In the genomic region with DNA sequence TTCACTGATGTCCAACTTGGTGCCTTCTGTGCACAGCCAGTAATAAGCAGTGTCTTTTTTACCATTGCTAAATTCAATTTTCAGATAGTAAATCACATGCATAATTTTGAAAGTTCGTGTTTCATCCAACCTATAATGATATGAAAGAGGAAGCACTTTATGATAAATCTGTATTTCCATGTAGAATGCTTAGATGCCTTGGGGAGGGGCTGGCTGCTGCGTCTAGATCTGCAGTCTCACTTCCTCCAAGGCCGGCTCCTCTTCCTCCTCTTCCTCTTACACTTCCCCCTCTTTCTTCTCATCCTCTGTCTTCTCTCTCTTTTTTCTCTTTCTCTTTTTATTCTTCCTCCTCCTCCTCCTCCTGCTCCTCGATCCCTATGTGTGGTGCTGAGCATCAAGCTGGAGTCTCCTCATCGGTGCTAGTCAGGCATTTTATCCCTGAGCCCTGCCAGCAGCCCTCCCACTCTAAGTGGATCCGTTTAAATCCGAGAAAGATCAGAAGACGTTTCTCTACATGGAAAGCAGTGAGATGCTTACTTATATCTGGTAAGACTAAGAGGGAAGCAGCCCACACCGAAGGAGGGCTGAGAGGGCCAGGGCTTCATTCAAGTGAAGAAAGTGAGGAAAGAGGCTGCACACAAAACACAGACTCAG, we compare ENCODE assay signal across 31 mouse cellular contexts. TPM values are rescaled to one million over a fixed set of nuclear protein-coding genes. Genes with fewer than 3 reads are reported as not detected.
DNase-seq lines count a peak whose midpoint lies in the region; ATAC-seq and TF ChIP-seq lines count a peak whose summit lies in the region.
"Had no signal": no experiment of that assay in that cellular context is flagged by ENCODE, and none has a peak within 500 bp of the region (broad histone marks: within the 10 kb centered on the region; RNA-seq: fewer than 3 reads in every experiment).

No protein-coding gene starts in this region.

- H3K36me3 ChIP-seq in liver, postnatal 0 days (replicated peaks; ENCODE audit: insufficient read depth, low read length), result peaks cover 26% of the 10 kb centered on the region

- TF ChIP-seq CTCF in liver, postnatal 0 days (IDR thresholded peaks at IDR 0.05; ENCODE audit: low read depth), result no peak

- no peak for TF ChIP-seq EP300 in liver, postnatal 0 days (IDR thresholded peaks at IDR 0.05; ENCODE audit: low read depth)

- ATAC-seq in common myeloid progenitor, adult 5-6 weeks (replicated peaks; ENCODE audit: low read depth, poor library complexity, severe bottlenecking), result peak; percentile 34; the same call in 1 of the 2 replicates
- ATAC-seq in megakaryocyte progenitor cell, adult 5-6 weeks (replicated peaks; ENCODE audit: poor library complexity), result peak; percentile 50
- no peak for ATAC-seq in liver, postnatal 0 days
- ATAC-seq: activated CD4-positive, CD25-positive, alpha-beta regulatory T cell, adult 4 months; forebrain, embryonic 13.5 days; forebrain, postnatal 0 days; hindbrain, postnatal 0 days; inflammation-experienced regulatory T-cells, adult 6 months; intestine, embryonic 16.5 days had no signal

- H3K4me3 ChIP-seq in liver, postnatal 0 days (ENCODE audit: low read depth, low read length), result no peak overlapping the region
- H3K4me3 ChIP-seq: embryonic facial prominence, embryonic 10.5 days; embryonic facial prominence, embryonic 13.5 days; erythroblast, embryonic 14.5 days; forebrain, embryonic 13.5 days; heart, embryonic 13.5 days had no signal

- no peak overlapping the region for H3K4me2 ChIP-seq in liver, postnatal 0 days (ENCODE audit: low read depth, low read length)
- H3K4me2 ChIP-seq: embryonic facial prominence, embryonic 13.5 days; forebrain, embryonic 13.5 days; heart, embryonic 13.5 days; hindbrain, embryonic 14.5 days had no signal

- H3K9me3 ChIP-seq in liver, postnatal 0 days (ENCODE audit: low read length), result no peaks in the 10 kb centered on the region
- H3K9me3 ChIP-seq: forebrain, embryonic 13.5 days had no signal

- peak; percentile 8 to 25 for DNase-seq in spleen, postnatal 36 days (ENCODE audit: low spot score in 2 of 2)
- no peak for DNase-seq in spleen, adult 12 weeks (ENCODE audit: low spot score)
- peak; percentile 33 for DNase-seq in telencephalon, adult 2 months (ENCODE audit: low read depth, low spot score)
- DNase-seq in urinary bladder, postnatal 10 days (ENCODE audit: low spot score), result no peak
- DNase-seq in ovary, postnatal 36 days (ENCODE audit: low spot score), result no peak
- DNase-seq in liver, postnatal 0 days, result no peak
- DNase-seq: adrenal gland, adult 8-10 months; adrenal gland, postnatal 25 days; cerebellum, adult 11 months; cerebellum, adult 2 months; cerebellum, adult 9-11 months; cerebellum, postnatal 25 days; embryo, embryonic 11 days; forebrain, postnatal 0 days; gastrocnemius, postnatal 10 days; gastrocnemius, postnatal 36 days; heart, adult 11 months; heart, postnatal 14 days; heart, postnatal 4 days had no signal

- H3K4me1 ChIP-seq in liver, postnatal 0 days (ENCODE audit: insufficient read depth), result no peaks in the 10 kb centered on the region; the same call in 1 of the 2 replicates
- H3K4me1 ChIP-seq: embryonic facial prominence, embryonic 10.5 days; embryonic facial prominence, embryonic 13.5 days; forebrain, embryonic 13.5 days had no signal

- H3K27ac ChIP-seq in liver, postnatal 0 days (ENCODE audit: low read depth), result no peak overlapping the region
- H3K27ac ChIP-seq: embryonic facial prominence, embryonic 10.5 days; embryonic facial prominence, embryonic 13.5 days; forebrain, embryonic 13.5 days; heart, embryonic 13.5 days; hindbrain, embryonic 14.5 days; hindbrain, postnatal 0 days had no signal

- no peak overlapping the region for H3K9ac ChIP-seq in liver, postnatal 0 days (replicated peaks)
- H3K9ac ChIP-seq: embryonic facial prominence, embryonic 13.5 days; forebrain, embryonic 13.5 days; forebrain, postnatal 0 days; heart, embryonic 13.5 days; hindbrain, embryonic 14.5 days had no signal

- 84% methylated on average over 9 of the region's 9 CpGs for WGBS in liver, postnatal 0 days (ENCODE audit: insufficient replicate concordance)

- no peaks in the 10 kb centered on the region for H3K27me3 ChIP-seq in liver, postnatal 0 days (ENCODE audit: insufficient read depth, low read length)
- H3K27me3 ChIP-seq: embryonic facial prominence, embryonic 13.5 days; forebrain, embryonic 13.5 days; heart, embryonic 13.5 days had no signal

RNA-seq across cellular contexts. Expression of a gene that starts 27.8 kb away (rescaled TPM):
- 35.8 and 43.0 TPM in 2 replicates for total RNA-seq in common myeloid progenitor, adult 5-6 weeks (2017)
- total RNA-seq in megakaryocyte progenitor cell, adult 5-6 weeks (2015), result 15.3 and 17.0 TPM in 2 replicates
- 37.7 and 42.0 TPM in 2 replicates for total RNA-seq in megakaryocyte progenitor cell, adult 5-6 weeks (2017)
- polyA plus RNA-seq in liver, postnatal 0 days (2015; fragmentation: Nextera tagmentation; extraction: Ambion mirVana), result 8.4 and 10.9 TPM in 2 replicates

RNA-seq across cellular contexts. Expression of a gene that starts 27.9 kb away (rescaled TPM):
- 107 and 134 TPM in 2 replicates for total RNA-seq in common myeloid progenitor, adult 5-6 weeks (2017)
- 48.9 and 54.6 TPM in 2 replicates for total RNA-seq in megakaryocyte progenitor cell, adult 5-6 weeks (2015)
- 91.9 and 103 TPM in 2 replicates for total RNA-seq in megakaryocyte progenitor cell, adult 5-6 weeks (2017)
- polyA plus RNA-seq in liver, postnatal 0 days (2015; fragmentation: Nextera tagmentation; extraction: Ambion mirVana), result 44.0 and 44.8 TPM in 2 replicates

Comparison
In these comparisons a context has a peak if more than half of its experiments do, and no peak if none do; other contexts are left out.
1. DNase-seq: peak in spleen, postnatal 36 days (2 of 2) and telencephalon, adult 2 months (single experiment); none in spleen, adult 12 weeks (single experiment), urinary bladder, postnatal 10 days (single experiment), ovary, postnatal 36 days (single experiment) and liver, postnatal 0 days (single experiment).